Mouse (Mus musculus) adrenal gland, postnatal 25 days (tissue): ENCODE measurements around the gene Cwc27. TPM values are rescaled to one million over a fixed set of nuclear protein-coding genes. Genes with fewer than 3 reads are reported as not detected.

ENCODE experiments used
- DNase-seq: peaks from one replicate; pipeline ENCODE4 v3.0.0; 2021; ENCODE audit warnings: mixed read lengths
- total RNA-seq: library from RNA; stranded (reverse); gene quantifications from 2 replicates; pipeline ENCODE4 v1.2.3, GENCODE M21; 2021

Gene Cwc27
- total RNA-seq, 1 experiment from 2014 or later = 19.6 TPM

- no peak for DNase-seq
Observed at GRCm38 (mm10) chr13:104779104-104779670, 37.8 kb downstream of the Cwc27 start.

- no peak for DNase-seq
Observed at GRCm38 (mm10) chr13:104763193-104763592, 53.7 kb downstream of the Cwc27 start.

- no peak for DNase-seq
Observed at GRCm38 (mm10) chr13:104762401-104762800, 54.5 kb downstream of the Cwc27 start.

GRCm38 (mm10) chr13:104759381-104759780 is 57.6 kb downstream of the Cwc27 start:
- DNase-seq = no peak

- no peak for DNase-seq
Observed at GRCm38 (mm10) chr13:104747032-104747431, 69.9 kb downstream of the Cwc27 start.

- DNase-seq = no peak
Observed at GRCm38 (mm10) chr13:104742866-104743265, 74.1 kb downstream of the Cwc27 start.

GRCm38 (mm10) chr13:104729261-104730046 is 87.5 kb downstream of the Cwc27 start:
- no peak for DNase-seq

GRCm38 (mm10) chr13:104727681-104728080 is 89.3 kb downstream of the Cwc27 start:
- DNase-seq = no peak

GRCm38 (mm10) chr13:104720133-104720532 is 96.8 kb downstream of the Cwc27 start:
- no peak for DNase-seq

GRCm38 (mm10) chr13:104694612-104695355 is 122.2 kb downstream of the Cwc27 start:
- peak; percentile 2 for DNase-seq

- DNase-seq = no peak
Observed at GRCm38 (mm10) chr13:104692710-104693109, 124.2 kb downstream of the Cwc27 start.

GRCm38 (mm10) chr13:104685537-104685936 is 131.4 kb downstream of the Cwc27 start:
- DNase-seq = no peak

GRCm38 (mm10) chr13:104684361-104685011 is 132.5 kb downstream of the Cwc27 start:
- DNase-seq = no peak

GRCm38 (mm10) chr13:104681212-104681611 is 135.7 kb downstream of the Cwc27 start:
- DNase-seq = no peak

- no peak for DNase-seq
Observed at GRCm38 (mm10) chr13:104661188-104661587, 155.8 kb downstream of the Cwc27 start.

GRCm38 (mm10) chr13:104660042-104660680 is 156.8 kb downstream of the Cwc27 start:
- no peak for DNase-seq

- no peak for DNase-seq
Observed at GRCm38 (mm10) chr13:104656666-104657272, 160.2 kb downstream of the Cwc27 start.

- DNase-seq = no peak
Observed at GRCm38 (mm10) chr13:104655137-104655536, 161.8 kb downstream of the Cwc27 start.

- no peak for DNase-seq
Observed at GRCm38 (mm10) chr13:104651763-104652162, 165.2 kb downstream of the Cwc27 start.

GRCm38 (mm10) chr13:104650654-104651053 is 166.3 kb downstream of the Cwc27 start:
- no peak for DNase-seq

- no peak for DNase-seq
Observed at GRCm38 (mm10) chr13:104650145-104650544, 166.8 kb downstream of the Cwc27 start.
